Mouse (Mus musculus) midbrain, embryonic 14.5 days (tissue): Measurements from ENCODE around the gene Zfp503. TPM values are rescaled to one million over a fixed set of nuclear protein-coding genes. Genes with fewer than 3 reads are reported as not detected.

ENCODE experiments used
- ATAC-seq: fragments of 200-750 bp; cut with Nextera tagmentation; 2 replicates; pipeline ENCODE4 v1.8.0; 2017; ENCODE audit warnings: moderate number of reproducible peaks, moderate library complexity; ENCODE audit not compliant: low FRiP score, low TSS enrichment
- DNase-seq: peaks from one replicate; pipeline ENCODE4 v3.0.0-alpha.2; 2015
- H3K27ac ChIP-seq: fragments of 300-500 bp; sonication (generic); replicated peaks from 2 replicates; pipeline ENCODE4 v1.5.1; 2014; ENCODE audit warnings: mild to moderate bottlenecking, low read depth, low read length, moderate library complexity
- H3K27me3 ChIP-seq: fragments of 300-500 bp; sonication (generic); 2 replicates; pipeline ENCODE4 v1.6.1; 2014; ENCODE audit warnings: low read length, control low read depth, mixed read lengths; ENCODE audit not compliant: control insufficient read depth, insufficient read depth
- H3K36me3 ChIP-seq: fragments of 300-500 bp; sonication (generic); 2 replicates; pipeline ENCODE4 v1.6.1; 2014; ENCODE audit warnings: low read length, control low read depth; ENCODE audit not compliant: control insufficient read depth, insufficient read depth
- H3K4me1 ChIP-seq: fragments of 300-500 bp; sonication (generic); 2 replicates; pipeline ENCODE4 v1.6.1; 2014; ENCODE audit warnings: mild to moderate bottlenecking, antibody characterized with exemption, low read length, control low read depth; ENCODE audit not compliant: control insufficient read depth, insufficient read depth
- H3K4me2 ChIP-seq: fragments of 300-500 bp; sonication (generic); 2 replicates; pipeline ENCODE4 v1.6.1; 2014; ENCODE audit warnings: mild to moderate bottlenecking, low read length, moderate library complexity
- H3K4me3 ChIP-seq: fragments of 300-500 bp; sonication (generic); replicated peaks from 2 replicates; pipeline ENCODE4 v1.5.1; 2014; ENCODE audit warnings: low read depth, low read length
- H3K9ac ChIP-seq: fragments of 300-500 bp; sonication (generic); replicated peaks from 2 replicates; pipeline ENCODE4 v1.6.1; 2014; ENCODE audit warnings: mild to moderate bottlenecking, low read length, moderate library complexity
- H3K9me3 ChIP-seq: fragments of 300-500 bp; sonication (generic); 2 replicates; pipeline ENCODE4 v1.6.1; 2016; ENCODE audit warnings: low read length, control low read depth, mixed read lengths; ENCODE audit not compliant: control insufficient read depth
- WGBS: fragments of 180-500 bp; shearing (Covaris S2); extraction: QIAGEN DNeasy Blood & Tissue Kit; methylation state at CpG from one replicate; pipeline ENCODE4 v1.1.7; 2014; 5-methylcytosine and 5-hydroxymethylcytosine counted together
- polyA plus RNA-seq: library from polyadenylated mRNA; unstranded; fragments of >200 nt; fragmentation: Nextera tagmentation; extraction: Ambion mirVana; gene quantifications from 2 replicates; pipeline ENCODE4 v1.2.1, GENCODE M21; 2014

Zfp503 gene
- polyA plus RNA-seq, 1 experiment from 2014 or later = 4.4 TPM

DNA sequence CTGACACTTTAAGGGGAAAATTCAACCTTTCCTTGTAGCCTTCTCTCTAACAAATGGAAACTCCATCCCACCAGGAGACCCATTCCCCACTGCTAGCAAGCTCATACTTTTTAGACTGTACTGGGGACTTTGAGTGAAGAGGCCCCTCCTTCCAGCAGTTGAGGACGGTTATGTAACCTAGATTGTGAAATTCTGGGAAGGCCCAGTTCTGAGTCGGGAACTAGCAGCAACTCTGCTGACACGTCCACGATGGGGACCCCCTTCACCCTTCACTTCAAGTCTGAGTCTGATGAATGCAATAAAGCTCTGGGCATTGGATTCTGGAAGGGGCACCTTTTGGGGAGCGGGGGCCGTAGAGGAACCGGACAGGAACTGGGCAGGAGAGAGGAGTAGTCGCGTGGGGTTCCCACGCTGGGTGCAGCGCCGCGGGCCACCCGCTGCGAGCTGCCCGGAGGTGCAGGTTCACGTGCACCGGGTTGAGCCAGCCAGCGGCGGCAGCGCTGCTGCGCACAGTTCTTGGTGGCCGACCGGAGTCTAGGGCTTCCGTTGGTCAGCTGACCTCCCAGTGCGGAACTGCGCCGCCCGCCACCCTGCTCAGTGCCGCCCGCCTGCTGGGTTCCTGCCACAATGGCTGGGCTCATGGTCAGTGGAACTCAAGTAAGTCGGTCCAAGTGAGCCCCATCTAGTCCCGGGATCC lies 30.0 kb upstream of the Zfp503 start, which contains the start of gene Lrmda:
Gene Lrmda, plus strand, starts transcription at position 461 of the 697 bp plus-strand sequence.
- Histone ChIP-seq H3K27me3 (no peaks in the 10 kb centered on the region; the same call in 1 of the 2 replicates), H3K27ac (no peak within 1 kb of the TSS), H3K9me3 (no peaks in the 10 kb centered on the region), H3K36me3 (no peaks in the 10 kb centered on the region), H3K4me3 (peak within 1 kb of the TSS; percentile 31), H3K4me1 (peaks cover 7% of the 10 kb centered on the region), H3K4me2 (peak within 1 kb of the TSS; percentile 66), H3K9ac (peak within 1 kb of the TSS; percentile 37; the same call in 1 of the 2 replicates)
- no peak for ATAC-seq
- 4% methylated on average over 33 of the region's 33 CpGs for WGBS
- DNase-seq = peak; percentile 69

DNA sequence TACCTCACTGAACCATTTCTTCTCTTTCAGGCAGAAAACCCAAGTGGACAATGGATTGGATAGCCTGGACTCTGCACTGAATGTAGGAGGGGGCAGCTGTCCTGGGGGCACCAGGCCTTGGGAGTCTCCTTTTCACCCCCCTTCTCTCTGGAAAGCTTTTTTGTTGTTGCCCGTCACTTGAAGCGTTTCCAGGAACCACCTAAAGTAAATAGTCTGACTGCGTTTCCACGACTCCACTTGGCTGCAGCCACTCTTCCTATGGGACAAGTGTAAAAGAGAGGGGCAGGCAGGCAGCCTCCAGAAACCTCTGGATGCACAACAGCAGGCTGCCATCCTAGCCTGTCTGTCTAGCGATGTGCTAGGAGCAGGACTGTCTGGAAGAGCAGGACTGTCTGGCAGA lies 27.6 kb upstream of the Zfp503 start:
- Histone ChIP-seq H3K36me3 (no peaks in the 10 kb centered on the region), H3K27me3 (no peaks in the 10 kb centered on the region; the same call in 1 of the 2 replicates), H3K9me3 (no peaks in the 10 kb centered on the region), H3K27ac (no peak overlapping the region), H3K4me1 (peaks cover 7% of the 10 kb centered on the region), H3K9ac (no peak overlapping the region), H3K4me2 (no peak overlapping the region), H3K4me3 (no peak overlapping the region)
- WGBS = 66% methylated on average over 5 of the region's 5 CpGs
- no peak for DNase-seq
- no peak for ATAC-seq

DNA sequence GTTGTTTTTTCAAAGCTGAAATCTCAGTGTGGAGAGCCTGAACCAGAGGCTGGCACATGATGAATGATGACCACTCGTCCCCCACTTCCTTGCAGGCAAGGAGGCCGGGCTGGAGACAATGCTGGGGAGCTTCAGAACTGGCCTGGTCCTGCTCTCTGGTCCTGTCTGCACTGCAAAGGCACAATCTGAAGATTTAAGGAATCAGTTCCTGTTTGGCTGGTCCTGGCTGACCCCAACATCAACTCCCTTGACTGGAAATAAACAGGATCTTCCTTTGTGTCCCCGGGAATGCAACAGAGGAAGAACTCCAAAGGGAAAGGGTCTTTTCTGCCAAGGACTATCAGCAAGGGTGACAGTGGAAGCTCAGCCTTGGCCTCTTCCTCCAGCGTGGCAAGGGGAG lies 25.4 kb upstream of the Zfp503 start:
- ATAC-seq (no peak), DNase-seq (no peak)
- no peak overlapping the region for H3K4me3 ChIP-seq
- H3K4me2 ChIP-seq = no peak overlapping the region
- no peaks in the 10 kb centered on the region for H3K36me3 ChIP-seq
- H3K9ac ChIP-seq = no peak overlapping the region
- no peak overlapping the region for H3K27ac ChIP-seq
- H3K9me3 ChIP-seq = no peaks in the 10 kb centered on the region
- 86% methylated on average over 4 of the region's 4 CpGs for WGBS
- H3K4me1 ChIP-seq = peaks cover 6% of the 10 kb centered on the region
- no peaks in the 10 kb centered on the region; the same call in 1 of the 2 replicates for H3K27me3 ChIP-seq

DNA sequence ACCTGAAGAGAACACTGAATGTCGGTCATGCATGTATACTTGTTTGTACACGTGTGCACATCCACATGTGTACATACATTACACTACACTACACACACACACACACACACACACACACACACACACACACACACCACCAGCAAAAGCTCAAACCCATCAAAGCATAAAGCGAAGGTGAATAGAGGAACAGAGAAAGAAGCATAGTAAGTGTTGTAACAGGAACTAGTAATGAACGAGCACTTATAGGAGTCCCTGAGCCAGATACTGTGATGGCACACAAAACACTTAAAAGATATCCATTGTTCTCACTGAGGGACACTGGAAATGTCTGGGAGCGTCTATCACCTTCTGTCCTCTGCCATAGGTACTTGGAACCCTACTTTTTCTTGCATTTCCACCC lies 24.9 kb upstream of the Zfp503 start:
- H3K4me3 ChIP-seq = no peak overlapping the region
- no peak overlapping the region for H3K27ac ChIP-seq
- H3K9ac ChIP-seq = no peak overlapping the region
- H3K4me2 ChIP-seq = no peak overlapping the region
- H3K4me1 ChIP-seq = peaks cover under 1% of the 10 kb centered on the region; the same call in 1 of the 2 replicates
- ATAC-seq (no peak), DNase-seq (no peak)
- no peaks in the 10 kb centered on the region for H3K36me3 ChIP-seq
- no peaks in the 10 kb centered on the region for H3K9me3 ChIP-seq
- WGBS = 89% methylated on average over 5 of the region's 5 CpGs
- no peaks in the 10 kb centered on the region; the same call in 1 of the 2 replicates for H3K27me3 ChIP-seq

DNA sequence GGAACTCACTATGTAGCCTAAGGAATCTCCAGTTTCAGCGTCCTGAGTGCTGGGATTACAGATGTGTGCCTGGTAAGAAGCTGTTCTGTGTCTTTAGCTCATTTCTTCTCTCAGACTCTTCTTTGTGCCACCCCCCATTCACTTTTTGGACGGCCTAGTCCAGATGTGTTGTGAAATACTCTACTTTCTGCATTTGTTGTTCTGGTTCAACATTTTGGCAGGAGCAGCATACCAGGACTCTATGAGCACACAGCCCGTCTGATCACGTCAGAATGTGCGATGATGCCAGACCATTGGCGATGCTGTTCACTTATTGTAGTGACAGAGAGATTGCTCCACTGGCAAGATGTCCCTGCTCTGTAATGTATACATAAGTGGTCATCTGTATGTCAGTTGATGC lies 17.6 kb upstream of the Zfp503 start:
- DNase-seq (no peak), ATAC-seq (no peak)
- H3K9ac ChIP-seq = no peak overlapping the region
- H3K27ac ChIP-seq = no peak overlapping the region
- no peaks in the 10 kb centered on the region for H3K9me3 ChIP-seq
- no peaks in the 10 kb centered on the region for H3K4me1 ChIP-seq
- H3K4me2 ChIP-seq = no peak overlapping the region
- H3K36me3 ChIP-seq = no peaks in the 10 kb centered on the region
- WGBS = 86% methylated on average over 6 of the region's 6 CpGs
- H3K4me3 ChIP-seq = no peak overlapping the region
- no peaks in the 10 kb centered on the region for H3K27me3 ChIP-seq

DNA sequence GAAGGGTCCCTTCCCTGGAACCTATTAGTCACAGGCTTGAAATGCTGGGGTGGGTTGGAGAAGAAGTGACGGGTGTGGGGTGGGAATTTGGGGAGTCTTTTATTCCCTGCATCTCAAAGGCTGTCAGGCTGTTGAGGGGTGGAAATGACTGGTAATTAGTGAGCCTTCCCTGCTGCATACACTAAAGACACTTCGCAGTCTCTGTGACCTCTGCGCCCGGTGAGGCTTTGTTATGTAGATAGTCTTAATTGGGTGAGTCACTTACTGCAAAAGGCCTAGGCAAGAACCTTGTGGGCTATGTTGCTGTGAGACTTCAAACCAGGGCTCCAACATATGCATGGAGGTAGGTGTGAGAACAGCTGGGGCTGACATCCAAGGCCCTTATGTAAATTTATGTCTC lies 15.5 kb upstream of the Zfp503 start:
- ATAC-seq = no peak
- H3K36me3 ChIP-seq = no peaks in the 10 kb centered on the region
- no peak overlapping the region for H3K4me2 ChIP-seq
- DNase-seq = peak; percentile 15
- no peak overlapping the region for H3K27ac ChIP-seq
- H3K9ac ChIP-seq = no peak overlapping the region
- 22% methylated on average over 4 of the region's 4 CpGs for WGBS
- H3K9me3 ChIP-seq = no peaks in the 10 kb centered on the region
- H3K27me3 ChIP-seq = no peaks in the 10 kb centered on the region
- no peak overlapping the region for H3K4me3 ChIP-seq
- H3K4me1 ChIP-seq = no peaks in the 10 kb centered on the region

DNA sequence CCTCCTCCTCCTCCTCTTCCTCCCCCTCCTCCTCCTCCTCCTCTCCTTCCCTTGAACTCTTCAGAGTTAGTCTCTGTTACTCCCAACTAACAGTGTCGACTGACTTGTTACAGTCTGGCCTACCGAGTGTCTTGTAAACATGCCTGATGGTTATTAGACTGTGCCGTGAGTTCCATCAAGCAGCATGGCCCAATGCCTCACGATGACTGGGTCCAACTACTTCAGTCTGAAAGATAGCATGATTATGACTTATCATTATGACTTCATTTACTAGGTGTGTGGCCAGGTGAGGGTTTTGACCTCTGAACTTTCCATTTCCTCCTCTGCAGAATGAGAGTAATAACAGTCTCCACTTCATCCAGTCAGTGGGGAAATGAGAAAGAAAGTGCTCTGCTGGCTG lies 14.2 kb upstream of the Zfp503 start:
- Histone ChIP-seq H3K36me3 (no peaks in the 10 kb centered on the region), H3K27me3 (no peaks in the 10 kb centered on the region), H3K4me2 (no peak overlapping the region), H3K4me1 (no peaks in the 10 kb centered on the region), H3K27ac (no peak overlapping the region), H3K9me3 (no peaks in the 10 kb centered on the region), H3K4me3 (no peak overlapping the region), H3K9ac (no peak overlapping the region)
- 95% methylated on average over 4 of the region's 4 CpGs for WGBS
- ATAC-seq (no peak), DNase-seq (no peak)

DNA sequence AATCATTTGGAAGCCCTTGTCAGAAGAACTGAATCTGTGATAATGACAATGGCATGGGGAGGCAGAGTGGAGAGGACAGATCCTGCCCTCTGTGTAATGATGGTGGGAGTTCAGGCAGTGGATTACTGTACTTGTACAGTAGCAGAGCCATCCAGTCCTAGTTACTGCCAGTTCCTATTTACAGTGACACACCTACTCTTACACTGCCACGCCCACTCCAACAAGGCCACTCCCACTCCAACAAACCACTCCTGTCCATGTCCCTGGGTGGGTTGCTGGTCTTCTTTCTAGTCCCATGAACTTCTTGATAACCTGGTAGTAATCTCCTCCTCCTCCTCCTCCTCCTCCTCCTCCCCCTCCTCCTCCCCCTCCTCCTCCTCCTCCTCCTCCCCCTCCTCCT lies 13.8 kb upstream of the Zfp503 start:
- H3K36me3 ChIP-seq = no peaks in the 10 kb centered on the region
- no peaks in the 10 kb centered on the region for H3K9me3 ChIP-seq
- DNase-seq = no peak
- no peak overlapping the region for H3K27ac ChIP-seq
- no peak overlapping the region for H3K4me3 ChIP-seq
- H3K9ac ChIP-seq = no peak overlapping the region
- WGBS = 82% methylated on average over 1 of the region's 1 CpGs
- no peak overlapping the region for H3K4me2 ChIP-seq
- no peaks in the 10 kb centered on the region for H3K27me3 ChIP-seq
- ATAC-seq = no peak
- H3K4me1 ChIP-seq = no peaks in the 10 kb centered on the region

DNA sequence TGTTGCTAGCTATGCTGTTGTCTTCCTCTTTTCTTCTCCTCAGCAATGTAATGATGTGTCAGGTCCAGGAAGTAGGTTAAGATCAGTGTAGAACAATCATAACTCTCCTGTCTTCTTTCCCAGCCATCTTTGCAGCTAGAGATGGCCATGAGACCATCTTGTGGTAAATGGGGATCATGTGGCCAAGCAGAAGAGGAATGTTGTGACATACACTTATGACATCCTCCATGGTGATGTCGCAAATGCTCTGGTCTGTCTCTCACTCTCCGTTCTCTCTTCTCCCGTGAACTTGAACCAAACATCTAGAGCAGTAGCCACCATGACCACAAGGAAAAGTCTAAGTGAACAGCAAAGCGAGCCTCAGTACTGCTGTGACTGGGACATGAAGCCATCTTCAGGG lies 10.2 kb upstream of the Zfp503 start:
- no peaks in the 10 kb centered on the region for H3K9me3 ChIP-seq
- no peak for DNase-seq
- no peak overlapping the region for H3K4me3 ChIP-seq
- no peak overlapping the region for H3K27ac ChIP-seq
- peaks cover 11% of the 10 kb centered on the region for H3K4me1 ChIP-seq
- H3K4me2 ChIP-seq = no peak overlapping the region
- no peak for ATAC-seq
- WGBS = 91% methylated on average over 4 of the region's 4 CpGs
- H3K27me3 ChIP-seq = peaks cover 8% of the 10 kb centered on the region; the same call in 1 of the 2 replicates
- H3K9ac ChIP-seq = no peak overlapping the region
- no peaks in the 10 kb centered on the region for H3K36me3 ChIP-seq
